Mouse (Mus musculus) embryonic facial prominence, embryonic 14.5 days (tissue): ENCODE data around the gene Hcrt. TPM values are rescaled to one million over a fixed set of nuclear protein-coding genes. Genes with fewer than 3 reads are reported as not detected.

ENCODE experiments used
- ATAC-seq: fragments of 200-750 bp; cut with Nextera tagmentation; 2 replicates; pipeline ENCODE4 v1.8.0; 2017; ENCODE audit warnings: low read depth, moderate number of reproducible peaks, moderate TSS enrichment
- DNase-seq: peaks from one replicate; pipeline ENCODE4 v3.0.0-alpha.2; 2015; ENCODE audit warnings: low spot score
- H3K27ac ChIP-seq: fragments of 300-500 bp; sonication (generic); replicated peaks from 2 replicates; pipeline ENCODE4 v1.5.1; 2014; ENCODE audit warnings: low read depth, mild to moderate bottlenecking, low read length, moderate library complexity
- H3K27me3 ChIP-seq: fragments of 300-500 bp; sonication (generic); replicated peaks from 2 replicates; pipeline ENCODE4 v1.6.1; 2014; ENCODE audit warnings: low read length; ENCODE audit not compliant: control insufficient read depth, insufficient read depth
- H3K36me3 ChIP-seq: fragments of 300-500 bp; sonication (generic); 2 replicates; pipeline ENCODE4 v1.6.1; 2014; ENCODE audit warnings: low read length, mixed read lengths; ENCODE audit not compliant: control insufficient read depth, insufficient read depth
- H3K4me1 ChIP-seq: fragments of 300-500 bp; sonication (generic); 2 replicates; pipeline ENCODE4 v1.6.1; 2014; ENCODE audit warnings: antibody characterized with exemption, low read length; ENCODE audit not compliant: control insufficient read depth, insufficient read depth
- H3K4me2 ChIP-seq: fragments of 300-500 bp; sonication (generic); 2 replicates; pipeline ENCODE4 v1.6.1; 2014; ENCODE audit warnings: low read depth, mild to moderate bottlenecking, low read length, moderate library complexity, mixed read lengths
- H3K4me3 ChIP-seq: fragments of 300-500 bp; sonication (generic); 2 replicates; pipeline ENCODE4 v1.5.1; 2014; ENCODE audit warnings: low read depth, mild to moderate bottlenecking, low read length
- H3K9ac ChIP-seq: fragments of 300-500 bp; sonication (generic); 2 replicates; pipeline ENCODE4 v1.6.1; 2014; ENCODE audit warnings: low read depth, mild to moderate bottlenecking, low read length, moderate library complexity, mixed read lengths
- H3K9me3 ChIP-seq: fragments of 300-500 bp; sonication (generic); 2 replicates; pipeline ENCODE4 v1.6.1; 2016; ENCODE audit warnings: low read length; ENCODE audit not compliant: control insufficient read depth
- WGBS: fragments of 180-500 bp; shearing (Covaris S2); extraction: QIAGEN DNeasy Blood & Tissue Kit; methylation state at CpG from one replicate; pipeline ENCODE4 v1.1.7; 2014; 5-methylcytosine and 5-hydroxymethylcytosine counted together
- polyA plus RNA-seq: library from polyadenylated mRNA; unstranded; fragments of >200 nt; fragmentation: Nextera tagmentation; extraction: Ambion mirVana; gene quantifications from 2 replicates; pipeline ENCODE4 v1.2.1, GENCODE M21; 2014

Gene Hcrt
- polyA plus RNA-seq, 1 experiment from 2014 or later = not detected

GRCm38 (mm10) chr11:100749469-100749868, 13.3 kb downstream of the Hcrt start:
- 51% methylated on average over 25 of the region's 25 CpGs for WGBS
- no peaks in the 10 kb centered on the region for H3K36me3 ChIP-seq
- H3K4me2 ChIP-seq = no peak overlapping the region
- ATAC-seq = no peak
- H3K4me1 ChIP-seq = no peaks in the 10 kb centered on the region
- no peak overlapping the region for H3K27ac ChIP-seq
- H3K9ac ChIP-seq = no peak overlapping the region
- no peaks in the 10 kb centered on the region for H3K9me3 ChIP-seq
- no peaks in the 10 kb centered on the region for H3K27me3 ChIP-seq
- no peak overlapping the region for H3K4me3 ChIP-seq
- DNase-seq = no peak

- WGBS = 67% methylated on average over 4 of the region's 4 CpGs
- H3K9ac ChIP-seq = no peak overlapping the region
- H3K4me1 ChIP-seq = no peaks in the 10 kb centered on the region
- ATAC-seq (no peak), DNase-seq (no peak)
- no peaks in the 10 kb centered on the region for H3K27me3 ChIP-seq
- no peak overlapping the region for H3K4me3 ChIP-seq
- no peak overlapping the region for H3K27ac ChIP-seq
- no peaks in the 10 kb centered on the region for H3K9me3 ChIP-seq
- no peak overlapping the region for H3K4me2 ChIP-seq
- H3K36me3 ChIP-seq = no peaks in the 10 kb centered on the region
These were observed 14.1 kb downstream of the Hcrt start for GRCm38 (mm10) chr11:100748620-100749019.

- H3K27me3 ChIP-seq = no peaks in the 10 kb centered on the region
- no peak overlapping the region for H3K9ac ChIP-seq
- no peak overlapping the region for H3K4me3 ChIP-seq
- no peak for DNase-seq
- ATAC-seq = no peak
- H3K36me3 ChIP-seq = no peaks in the 10 kb centered on the region
- H3K9me3 ChIP-seq = no peaks in the 10 kb centered on the region
- no peak overlapping the region for H3K4me2 ChIP-seq
- WGBS = 71% methylated on average over 5 of the region's 5 CpGs
- no peak overlapping the region for H3K27ac ChIP-seq
- H3K4me1 ChIP-seq = no peaks in the 10 kb centered on the region
These were observed 15.6 kb downstream of the Hcrt start for GRCm38 (mm10) chr11:100747114-100747513.

- no peak for ATAC-seq
- H3K4me2 ChIP-seq = no peak overlapping the region
- no peak overlapping the region for H3K9ac ChIP-seq
- no peaks in the 10 kb centered on the region for H3K9me3 ChIP-seq
- no peak overlapping the region for H3K4me3 ChIP-seq
- no peak for DNase-seq
- H3K4me1 ChIP-seq = no peaks in the 10 kb centered on the region
- no peak overlapping the region for H3K27ac ChIP-seq
- 77% methylated on average over 6 of the region's 10 CpGs for WGBS
- no peaks in the 10 kb centered on the region for H3K27me3 ChIP-seq
- no peaks in the 10 kb centered on the region for H3K36me3 ChIP-seq
These were observed 16.2 kb downstream of the Hcrt start for GRCm38 (mm10) chr11:100746546-100746945.

- Histone ChIP-seq H3K4me1 (no peaks in the 10 kb centered on the region), H3K27ac (no peak overlapping the region), H3K4me2 (no peak overlapping the region), H3K9ac (no peak overlapping the region), H3K9me3 (no peaks in the 10 kb centered on the region), H3K36me3 (no peaks in the 10 kb centered on the region), H3K4me3 (no peak overlapping the region), H3K27me3 (no peaks in the 10 kb centered on the region)
- peak; percentile 53 for DNase-seq
- 0 out of 2 replicates have a peak, but pooled peaks have one; percentile 41 for ATAC-seq
- WGBS = 20% methylated on average over 6 of the region's 6 CpGs
These were observed 17.6 kb downstream of the Hcrt start for GRCm38 (mm10) chr11:100745085-100745484.

GRCm38 (mm10) chr11:100741348-100741747, 21.4 kb downstream of the Hcrt start:
- peaks cover 6% of the 10 kb centered on the region; the same call in 1 of the 2 replicates for H3K4me1 ChIP-seq
- DNase-seq (no peak), ATAC-seq (no peak)
- no peaks in the 10 kb centered on the region for H3K36me3 ChIP-seq
- no peak overlapping the region for H3K4me3 ChIP-seq
- no peaks in the 10 kb centered on the region for H3K27me3 ChIP-seq
- no peak overlapping the region for H3K9ac ChIP-seq
- H3K4me2 ChIP-seq = no peak overlapping the region
- WGBS = 57% methylated on average over 6 of the region's 6 CpGs
- H3K27ac ChIP-seq = no peak overlapping the region
- H3K9me3 ChIP-seq = no peaks in the 10 kb centered on the region

- peak overlapping the region; percentile 72 for H3K4me2 ChIP-seq
- ATAC-seq (no peak), DNase-seq (no peak)
- WGBS = 15% methylated on average over 5 of the region's 5 CpGs
- H3K27me3 ChIP-seq = no peaks in the 10 kb centered on the region
- peak overlapping the region; percentile 72; the same call in 1 of the 2 replicates for H3K27ac ChIP-seq
- H3K36me3 ChIP-seq = 0 out of 2 replicates have a peak, but pooled peaks cover 3% of the 10 kb centered on the region
- H3K9ac ChIP-seq = peak overlapping the region; percentile 95
- H3K4me3 ChIP-seq = peak overlapping the region; percentile 96
- no peaks in the 10 kb centered on the region for H3K9me3 ChIP-seq
- peaks cover 6% of the 10 kb centered on the region; the same call in 1 of the 2 replicates for H3K4me1 ChIP-seq
These were observed 24.0 kb downstream of the Hcrt start for GRCm38 (mm10) chr11:100738749-100739148.

- H3K36me3 ChIP-seq = peaks cover 3% of the 10 kb centered on the region; the same call in 1 of the 2 replicates
- H3K4me3 ChIP-seq = peak within 1 kb of the TSS; percentile 96
- H3K9ac ChIP-seq = peak within 1 kb of the TSS; percentile 95
- peak within 1 kb of the TSS; percentile 72; the same call in 1 of the 2 replicates for H3K27ac ChIP-seq
- H3K4me2 ChIP-seq = peak within 1 kb of the TSS; percentile 87
- WGBS = under 1% methylated on average over 30 of the region's 39 CpGs
- ATAC-seq (peak; percentile 100), DNase-seq (peak; percentile 100)
- H3K4me1 ChIP-seq = peaks cover 6% of the 10 kb centered on the region; the same call in 1 of the 2 replicates
- H3K27me3 ChIP-seq = no peaks in the 10 kb centered on the region
- no peaks in the 10 kb centered on the region for H3K9me3 ChIP-seq
These were observed 24.6 kb downstream of the Hcrt start, which contains the start of gene Rab5c for GRCm38 (mm10) chr11:100738066-100738604. TSS of gene Rab5c (minus strand) at chr11:100738215.
